Mouse (Mus musculus): ENCODE results near the gene Fyco1. TPM values are rescaled to one million over a fixed set of nuclear protein-coding genes. Genes with fewer than 3 reads are reported as not detected.
"Not testable (repeated sequence)": the region's sequence is repeated elsewhere in the genome, so short reads cannot be mapped to it uniquely, and the experiment has no call there.

Fyco1 gene
- polyA plus RNA-seq, 1 experiment from 2014 or later, result 14.7 TPM

- Histone ChIP-seq H3K4me3 (replicated peaks) (no peak overlapping the region), H3K9ac (replicated peaks) (no peak overlapping the region), H3K27ac (replicated peaks) (no peak overlapping the region), H3K4me1 (no peaks in the 10 kb centered on the region), H3K9me3 (replicated peaks) (no peaks in the 10 kb centered on the region), H3K4me2 (no peak overlapping the region), H3K36me3 (no peaks in the 10 kb centered on the region), H3K27me3 (replicated peaks) (no peaks in the 10 kb centered on the region)
- no peak for ATAC-seq (ENCODE audit: low FRiP score)
- 79% methylated on average over 1 of the region's 1 CpGs for WGBS
Observed at GRCm38 (mm10) chr9:123768443-123768842, 83.3 kb downstream of the Fyco1 start.

- Histone ChIP-seq H3K27ac (replicated peaks) (no peak overlapping the region), H3K9ac (replicated peaks) (no peak overlapping the region), H3K9me3 (replicated peaks) (no peaks in the 10 kb centered on the region), H3K27me3 (replicated peaks) (no peaks in the 10 kb centered on the region), H3K4me1 (no peaks in the 10 kb centered on the region), H3K36me3 (no peaks in the 10 kb centered on the region), H3K4me3 (replicated peaks) (no peak overlapping the region), H3K4me2 (no peak overlapping the region)
- WGBS, result 94% methylated on average over 3 of the region's 3 CpGs
- no peak for ATAC-seq (ENCODE audit: low FRiP score)
Observed at GRCm38 (mm10) chr9:123766996-123767395, 84.7 kb downstream of the Fyco1 start.

GRCm38 (mm10) chr9:123763771-123764170 lies 87.9 kb downstream of the Fyco1 start:
- no peaks in the 10 kb centered on the region for H3K4me1 ChIP-seq
- H3K9ac ChIP-seq (replicated peaks), result no peak overlapping the region
- 84% methylated on average over 3 of the region's 3 CpGs for WGBS
- H3K27ac ChIP-seq (replicated peaks), result no peak overlapping the region
- ATAC-seq (ENCODE audit: low FRiP score), result no peak
- no peak overlapping the region for H3K4me3 ChIP-seq (replicated peaks)
- H3K27me3 ChIP-seq (replicated peaks), result no peaks in the 10 kb centered on the region
- no peaks in the 10 kb centered on the region for H3K36me3 ChIP-seq
- H3K4me2 ChIP-seq, result no peak overlapping the region
- no peaks in the 10 kb centered on the region for H3K9me3 ChIP-seq (replicated peaks)

- Histone ChIP-seq H3K4me2 (no peak overlapping the region), H3K4me3 (replicated peaks) (no peak overlapping the region)
Observed at GRCm38 (mm10) chr9:123762886-123763285, 88.8 kb downstream of the Fyco1 start.

GRCm38 (mm10) chr9:123760806-123761205 lies 90.9 kb downstream of the Fyco1 start:
- no peak overlapping the region for H3K9ac ChIP-seq (replicated peaks)

More at GRCm38 (mm10) chr9:123762886-123763285, 88.8 kb downstream of the Fyco1 start:
- Histone ChIP-seq H3K4me1 (no peaks in the 10 kb centered on the region), H3K9ac (replicated peaks) (no peak overlapping the region), H3K36me3 (no peaks in the 10 kb centered on the region), H3K27ac (replicated peaks) (no peak overlapping the region), H3K9me3 (replicated peaks) (no peaks in the 10 kb centered on the region), H3K27me3 (replicated peaks) (no peaks in the 10 kb centered on the region)
- 94% methylated on average over 4 of the region's 4 CpGs for WGBS
- ATAC-seq (ENCODE audit: low FRiP score), result no peak

GRCm38 (mm10) chr9:123758645-123759044 lies 93.1 kb downstream of the Fyco1 start:
- no peak overlapping the region for H3K27ac ChIP-seq (replicated peaks)
- no peak overlapping the region for H3K4me2 ChIP-seq
- H3K4me3 ChIP-seq (replicated peaks), result no peak overlapping the region
- ATAC-seq (ENCODE audit: low FRiP score), result no peak
- WGBS, result 89% methylated on average over 4 of the region's 4 CpGs
- H3K36me3 ChIP-seq, result no peaks in the 10 kb centered on the region
- no peaks in the 10 kb centered on the region for H3K9me3 ChIP-seq (replicated peaks)
- no peak overlapping the region for H3K9ac ChIP-seq (replicated peaks)
- H3K27me3 ChIP-seq (replicated peaks), result no peaks in the 10 kb centered on the region
- no peaks in the 10 kb centered on the region for H3K4me1 ChIP-seq

More at GRCm38 (mm10) chr9:123760806-123761205, 90.9 kb downstream of the Fyco1 start:
- WGBS, result 91% methylated on average over 3 of the region's 3 CpGs
- H3K27me3 ChIP-seq (replicated peaks), result no peaks in the 10 kb centered on the region
- no peaks in the 10 kb centered on the region for H3K4me1 ChIP-seq
- H3K36me3 ChIP-seq, result no peaks in the 10 kb centered on the region
- H3K9me3 ChIP-seq (replicated peaks), result no peaks in the 10 kb centered on the region
- H3K27ac ChIP-seq (replicated peaks), result no peak overlapping the region
- H3K4me2 ChIP-seq, result no peak overlapping the region
- no peak overlapping the region for H3K4me3 ChIP-seq (replicated peaks)
- no peak for ATAC-seq (ENCODE audit: low FRiP score)

- H3K4me3 ChIP-seq (replicated peaks), result no peak overlapping the region
- no peak overlapping the region for H3K27ac ChIP-seq (replicated peaks)
- ATAC-seq (ENCODE audit: low FRiP score), result no peak
- H3K27me3 ChIP-seq (replicated peaks), result no peaks in the 10 kb centered on the region
- H3K9me3 ChIP-seq (replicated peaks), result no peaks in the 10 kb centered on the region
- no peak overlapping the region for H3K9ac ChIP-seq (replicated peaks)
- no peaks in the 10 kb centered on the region for H3K4me1 ChIP-seq
- H3K4me2 ChIP-seq, result no peak overlapping the region
- 70% methylated on average over 1 of the region's 1 CpGs for WGBS
- no peaks in the 10 kb centered on the region for H3K36me3 ChIP-seq
Observed at GRCm38 (mm10) chr9:123758156-123758555, 93.5 kb downstream of the Fyco1 start.

GRCm38 (mm10) chr9:123757326-123757725 lies 94.4 kb downstream of the Fyco1 start:
- no peaks in the 10 kb centered on the region for H3K9me3 ChIP-seq (replicated peaks)
- H3K36me3 ChIP-seq, result no peaks in the 10 kb centered on the region
- H3K27me3 ChIP-seq (replicated peaks), result no peaks in the 10 kb centered on the region
- H3K4me2 ChIP-seq, result no peak overlapping the region
- no peak for ATAC-seq (ENCODE audit: low FRiP score)
- no peak overlapping the region for H3K9ac ChIP-seq (replicated peaks)
- no peak overlapping the region for H3K27ac ChIP-seq (replicated peaks)
- H3K4me3 ChIP-seq (replicated peaks), result no peak overlapping the region
- 64% methylated on average over 2 of the region's 2 CpGs for WGBS
- no peaks in the 10 kb centered on the region for H3K4me1 ChIP-seq

- H3K9ac ChIP-seq (replicated peaks), result no peak overlapping the region
- 84% methylated on average over 3 of the region's 3 CpGs for WGBS
- H3K27ac ChIP-seq (replicated peaks), result no peak overlapping the region
- H3K27me3 ChIP-seq (replicated peaks), result no peaks in the 10 kb centered on the region
- no peak overlapping the region for H3K4me2 ChIP-seq
- no peak for ATAC-seq (ENCODE audit: low FRiP score)
- H3K4me3 ChIP-seq (replicated peaks), result no peak overlapping the region
- H3K9me3 ChIP-seq (replicated peaks), result no peaks in the 10 kb centered on the region
- no peaks in the 10 kb centered on the region for H3K4me1 ChIP-seq
- H3K36me3 ChIP-seq, result no peaks in the 10 kb centered on the region
Observed at GRCm38 (mm10) chr9:123756752-123757151, 94.9 kb downstream of the Fyco1 start.

GRCm38 (mm10) chr9:123754333-123754732 lies 97.4 kb downstream of the Fyco1 start:
- Histone ChIP-seq H3K36me3 (no peaks in the 10 kb centered on the region), H3K9ac (replicated peaks) (no peak overlapping the region), H3K27me3 (replicated peaks) (no peaks in the 10 kb centered on the region), H3K9me3 (replicated peaks) (no peaks in the 10 kb centered on the region), H3K27ac (replicated peaks) (no peak overlapping the region), H3K4me1 (no peaks in the 10 kb centered on the region), H3K4me3 (replicated peaks) (no peak overlapping the region), H3K4me2 (no peak overlapping the region)
- ATAC-seq (ENCODE audit: low FRiP score), result no peak
- WGBS, result 96% methylated on average over 4 of the region's 4 CpGs

- H3K9ac ChIP-seq (replicated peaks); H3K27me3 ChIP-seq (replicated peaks); H3K4me2 ChIP-seq; H3K9me3 ChIP-seq (replicated peaks); H3K27ac ChIP-seq (replicated peaks); ATAC-seq (ENCODE audit: low FRiP score); H3K4me3 ChIP-seq (replicated peaks); H3K4me1 ChIP-seq; H3K36me3 ChIP-seq: not testable (repeated sequence)
- 82% methylated on average over 8 of the region's 8 CpGs for WGBS
Observed at GRCm38 (mm10) chr9:123749687-123750086, 102.0 kb downstream of the Fyco1 start.

GRCm38 (mm10) chr9:123740799-123741198 lies 110.9 kb downstream of the Fyco1 start:
- Histone ChIP-seq H3K4me3 (replicated peaks) (no peak overlapping the region), H3K4me1 (no peaks in the 10 kb centered on the region), H3K36me3 (no peaks in the 10 kb centered on the region), H3K9me3 (replicated peaks) (no peaks in the 10 kb centered on the region), H3K27me3 (replicated peaks) (no peaks in the 10 kb centered on the region), H3K9ac (replicated peaks) (no peak overlapping the region), H3K4me2 (no peak overlapping the region), H3K27ac (replicated peaks) (no peak overlapping the region)
- 89% methylated on average over 4 of the region's 4 CpGs for WGBS
- ATAC-seq (ENCODE audit: low FRiP score), result no peak
